Mouse (Mus musculus) embryonic stem cell, embryonic (primary cell): ENCODE data around the gene Jph3.

Experiments used
- CTCF ChIA-PET, 4 experiments: fragments of 300-600 bp in 2 of 4; fragments of 350-600 bp in 2 of 4; sonication (Branson Sonifier 250); formaldehyde crosslinking; loops; one replicate each; lab custom pipeline; 2022; ENCODE audit warnings: inconsistent platforms in 2 of 4; lab: Charles Lee
- POLR2A ChIA-PET, 4 experiments: fragments of 300-600 bp in 2 of 4; fragments of 350-600 bp in 2 of 4; sonication (Branson Sonifier 250); formaldehyde crosslinking; loops; one replicate each; lab custom pipeline; 2022; ENCODE audit warnings: antibody characterized with exemption in 4 of 4, inconsistent platforms in 1 of 4; lab: Charles Lee

Gene Jph3

GRCm38 (mm10) chr8:121717502-121717901 is 11.9 kb upstream of the Jph3 start:
- POLR2A ChIA-PET: interaction anchor here (0.6 to 2.6 kb wide), 16 partner anchors 8 to 240 kb away, joined by 3 to 14 read pairs (median 4); partner anchors contain the start of genes Jph3 (in 1 of the 4) and Slc7a5 (in 1 of the 4)
- CTCF ChIA-PET: interaction anchor here (0.5 to 4.1 kb wide), 44 partner anchors 8 to 398 kb away, joined by 3 to 27 read pairs (median 3); partner anchors contain the start of genes Banp (in 1 of the 4) and Klhdc4 (in 1 of the 4)

- POLR2A ChIA-PET: interaction anchor here (0.6 to 2.6 kb wide), 20 partner anchors 9 to 240 kb away, joined by 3 to 14 read pairs (median 4); partner anchors contain the start of genes Jph3 (in 1 of the 4) and Slc7a5 (in 1 of the 4)
- CTCF ChIA-PET: interaction anchor here (0.5 to 4.1 kb wide), 52 partner anchors 9 to 890 kb away, joined by 3 to 27 read pairs (median 3); partner anchors contain the start of genes Banp (in 1 of the 4) and Klhdc4 (in 1 of the 4)
Measured at GRCm38 (mm10) chr8:121717982-121718425, 11.4 kb upstream of the Jph3 start.

- CTCF ChIA-PET: interaction anchor here (0.5 to 4.1 kb wide), 21 partner anchors 9 to 228 kb away, joined by 3 to 27 read pairs (median 4); partner anchors contain the start of gene Zcchc14 (in 1 of the 4)
- POLR2A ChIA-PET: interaction anchor here in 3 of 4 experiments (0.5 to 2.6 kb wide), 11 partner anchors 10 to 1071 kb away, joined by 3 to 11 read pairs (median 4); partner anchors contain the start of gene Slc7a5 (in 1 of the 3)
Measured at GRCm38 (mm10) chr8:121718925-121719324, 10.5 kb upstream of the Jph3 start.

GRCm38 (mm10) chr8:121721072-121721471 is 8.4 kb upstream of the Jph3 start:
- ChIA-PET POLR2A (no interaction called here), CTCF (interaction anchor here in 1 of 4 experiments (1.3 kb wide), 1 partner anchor 118 kb away, joined by 3 read pairs; no protein-coding TSS in a partner anchor)

GRCm38 (mm10) chr8:121723846-121724245 is 5.6 kb upstream of the Jph3 start:
- ChIA-PET POLR2A (no interaction called here), CTCF (interaction anchor here in 1 of 4 experiments (0.5 to 0.6 kb wide), 2 partner anchors 30 to 123 kb away, joined by 3 read pairs; no protein-coding TSS in a partner anchor)

- POLR2A ChIA-PET: interaction anchor here in 1 of 4 experiments (0.9 kb wide), 2 partner anchors 13 to 502 kb away, joined by 3 read pairs; no protein-coding TSS in a partner anchor
Measured at GRCm38 (mm10) chr8:121727164-121727563, 2.3 kb upstream of the Jph3 start.

GRCm38 (mm10) chr8:121729754-121730153 is 331 bp downstream of the Jph3 start:
- POLR2A ChIA-PET: interaction anchor here in 2 of 4 experiments (0.7 to 0.8 kb wide), 4 partner anchors 17 to 797 kb away, joined by 3 to 9 read pairs (median 4); no protein-coding TSS in a partner anchor
- CTCF ChIA-PET: interaction anchor here in 2 of 4 experiments (0.6 to 0.8 kb wide), 4 partner anchors 12 to 501 kb away, joined by 3 to 6 read pairs (median 4); no protein-coding TSS in a partner anchor

More at GRCm38 (mm10) chr8:121727164-121727563, 2.3 kb upstream of the Jph3 start:
- CTCF ChIA-PET: interaction anchor here (0.6 to 2.6 kb wide), 10 partner anchors 9 to 123 kb away, joined by 3 to 8 read pairs (median 3); no protein-coding TSS in a partner anchor

- CTCF ChIA-PET: interaction anchor here in 1 of 4 experiments (0.7 to 0.8 kb wide), 3 partner anchors 12 to 174 kb away, joined by 3 to 6 read pairs (median 4); no protein-coding TSS in a partner anchor
- POLR2A ChIA-PET: interaction anchor here in 3 of 4 experiments (0.6 to 0.8 kb wide), 6 partner anchors 17 to 797 kb away, joined by 3 to 9 read pairs (median 4); no protein-coding TSS in a partner anchor
Measured at GRCm38 (mm10) chr8:121730170-121730569, 747 bp downstream of the Jph3 start.

- ChIA-PET POLR2A (interaction anchor here in 3 of 4 experiments (0.6 to 0.8 kb wide), 5 partner anchors 16 to 335 kb away, joined by 3 to 9 read pairs (median 5); no protein-coding TSS in a partner anchor), CTCF (interaction anchor here in 1 of 4 experiments (0.7 to 0.8 kb wide), 2 partner anchors 13 to 22 kb away, joined by 4 to 6 read pairs; no protein-coding TSS in a partner anchor)
Measured at GRCm38 (mm10) chr8:121730646-121731045, 1.2 kb downstream of the Jph3 start.

GRCm38 (mm10) chr8:121731060-121731459 is 1.6 kb downstream of the Jph3 start:
- POLR2A ChIA-PET: no interaction called here
- CTCF ChIA-PET: no interaction called here

- ChIA-PET CTCF (interaction anchor here in 2 of 4 experiments (0.5 to 0.9 kb wide), 2 partner anchors 129 to 130 kb away, joined by 3 to 12 read pairs; no protein-coding TSS in a partner anchor), POLR2A (interaction anchor here in 2 of 4 experiments (1.0 to 1.6 kb wide), 2 partner anchors 11 to 14 kb away, joined by 4 to 7 read pairs; no protein-coding TSS in a partner anchor)
Measured at GRCm38 (mm10) chr8:121731471-121732333, 2.3 kb downstream of the Jph3 start.

- POLR2A ChIA-PET: interaction anchor here in 2 of 4 experiments (1.0 to 1.6 kb wide), 2 partner anchors 10 to 15 kb away, joined by 4 to 7 read pairs; no protein-coding TSS in a partner anchor
- CTCF ChIA-PET: interaction anchor here in 2 of 4 experiments (0.5 to 0.9 kb wide), 2 partner anchors 130 kb away, joined by 3 to 12 read pairs; no protein-coding TSS in a partner anchor
Measured at GRCm38 (mm10) chr8:121732334-121732665, 2.9 kb downstream of the Jph3 start.

- CTCF ChIA-PET: no interaction called here
- POLR2A ChIA-PET: interaction anchor here in 1 of 4 experiments (1.0 kb wide), 1 partner anchor 25 kb away, joined by 3 read pairs; no protein-coding TSS in a partner anchor
Measured at GRCm38 (mm10) chr8:121734262-121734661, 4.8 kb downstream of the Jph3 start.

- CTCF ChIA-PET: interaction anchor here in 2 of 4 experiments (0.5 to 1.1 kb wide), 5 partner anchors 14 to 1435 kb away, joined by 3 to 4 read pairs (median 3); no protein-coding TSS in a partner anchor
- POLR2A ChIA-PET: interaction anchor here in 2 of 4 experiments (0.6 to 0.9 kb wide), 2 partner anchors 145 to 1587 kb away, joined by 3 to 7 read pairs; no protein-coding TSS in a partner anchor
Measured at GRCm38 (mm10) chr8:121736236-121736635, 6.8 kb downstream of the Jph3 start.

GRCm38 (mm10) chr8:121740721-121741120 is 11.3 kb downstream of the Jph3 start:
- CTCF ChIA-PET: interaction anchor here in 1 of 4 experiments (1.5 kb wide), 1 partner anchor 11 kb away, joined by 5 read pairs; no protein-coding TSS in a partner anchor

GRCm38 (mm10) chr8:121749501-121749900 is 20.1 kb downstream of the Jph3 start:
- ChIA-PET CTCF (interaction anchor here in 3 of 4 experiments (0.5 to 3.1 kb wide), 8 partner anchors 14 to 218 kb away, joined by 3 to 27 read pairs (median 4); partner anchors contain the start of gene Fbxo31 (in 1 of the 3)), POLR2A (interaction anchor here in 1 of 4 experiments (1.0 kb wide), 1 partner anchor 33 kb away, joined by 3 read pairs; no protein-coding TSS in a partner anchor)

More at GRCm38 (mm10) chr8:121740721-121741120, 11.3 kb downstream of the Jph3 start:
- POLR2A ChIA-PET: interaction anchor here in 2 of 4 experiments (0.6 kb wide), 2 partner anchors 14 to 36 kb away, joined by 3 read pairs; no protein-coding TSS in a partner anchor

- POLR2A ChIA-PET: interaction anchor here in 1 of 4 experiments (1.5 kb wide), 1 partner anchor 100 kb away, joined by 5 read pairs; no protein-coding TSS in a partner anchor
- CTCF ChIA-PET: interaction anchor here (0.6 to 3.3 kb wide), 27 partner anchors 10 to 219 kb away, joined by 3 to 27 read pairs (median 6); partner anchors contain the start of gene Fbxo31 (in 1 of the 4)
Measured at GRCm38 (mm10) chr8:121750512-121750911, 21.1 kb downstream of the Jph3 start.
